Mouse (Mus musculus) erythroblast, embryonic 14.5 days (primary cell): ENCODE measurements at regions not wholly inside any gene's neighbourhood (a gene's known extent, or its start where the extent isn't known, plus 50 kb on each side); places are given as distances from the start of the nearest gene placed in this dataset.

Experiments
- GATA1 ChIP-seq: IDR thresholded peaks from 2 replicates; pipeline ENCODE4 v1.6.1; 2012; ENCODE audit warnings: low read length, inconsistent platforms, mixed read lengths
- TAL1 ChIP-seq: IDR thresholded peaks from 3 replicates; pipeline ENCODE4 v1.6.1; 2012; ENCODE audit warnings: low read length, inconsistent platforms, mixed read lengths

- TF ChIP-seq GATA1 (no peak), TAL1 (no peak)
Measured at GRCm38 (mm10) chr15:8903651-8904050, 64.1 kb upstream of the Ranbp3l start.
